Mouse (Mus musculus): ENCODE measurements around the gene Mcm10. TPM values are rescaled to one million over a fixed set of nuclear protein-coding genes. Genes with fewer than 3 reads are reported as not detected.
"Not testable (repeated sequence)": the region's sequence is repeated elsewhere in the genome, so short reads cannot be mapped to it uniquely, and the experiment has no call there.

Mcm10 gene
- polyA plus RNA-seq, 1 experiment from 2014 or later: 34.0 TPM

GRCm38 (mm10) chr2:4954216-4954760 lies 58.3 kb downstream of the Mcm10 start:
- no peaks in the 10 kb centered on the region for H3K36me3 ChIP-seq (ENCODE audit: control insufficient read depth, insufficient read depth, low read length)
- no peaks in the 10 kb centered on the region for H3K4me1 ChIP-seq (ENCODE audit: control insufficient read depth, insufficient read depth, low read length)
- H3K4me2 ChIP-seq (replicated peaks; ENCODE audit: low read depth, low read length): no peak overlapping the region
- WGBS: 84% methylated on average over 6 of the region's 6 CpGs
- no peaks in the 10 kb centered on the region for H3K9me3 ChIP-seq (ENCODE audit: control insufficient read depth, low read depth, low read length)
- no peak overlapping the region for H3K27ac ChIP-seq (ENCODE audit: low read length)
- H3K4me3 ChIP-seq (ENCODE audit: low read depth, low read length): no peak overlapping the region
- no peaks in the 10 kb centered on the region for H3K27me3 ChIP-seq (ENCODE audit: control insufficient read depth, insufficient read depth, low read length)
- ATAC-seq (ENCODE audit: insufficient number of reproducible peaks, insufficient read depth, low FRiP score, low read depth): no peak
- H3K9ac ChIP-seq (replicated peaks; ENCODE audit: low read depth, low read length): no peak overlapping the region

GRCm38 (mm10) chr2:4950986-4951385 lies 61.6 kb downstream of the Mcm10 start:
- H3K36me3 ChIP-seq (ENCODE audit: control insufficient read depth, insufficient read depth, low read length): no peaks in the 10 kb centered on the region
- no peaks in the 10 kb centered on the region for H3K27me3 ChIP-seq (ENCODE audit: control insufficient read depth, insufficient read depth, low read length)
- H3K27ac ChIP-seq (ENCODE audit: low read length): no peak overlapping the region
- ATAC-seq (ENCODE audit: insufficient number of reproducible peaks, insufficient read depth, low FRiP score, low read depth): no peak
- H3K9me3 ChIP-seq (ENCODE audit: control insufficient read depth, low read depth, low read length): no peaks in the 10 kb centered on the region
- WGBS: 95% methylated on average over 2 of the region's 2 CpGs
- H3K4me2 ChIP-seq (replicated peaks; ENCODE audit: low read depth, low read length): no peak overlapping the region
- H3K4me1 ChIP-seq (ENCODE audit: control insufficient read depth, insufficient read depth, low read length): no peaks in the 10 kb centered on the region
- H3K4me3 ChIP-seq (ENCODE audit: low read depth, low read length): no peak overlapping the region
- no peak overlapping the region for H3K9ac ChIP-seq (replicated peaks; ENCODE audit: low read depth, low read length)

- not testable (repeated sequence) for H3K27ac ChIP-seq (ENCODE audit: low read length); H3K36me3 ChIP-seq (ENCODE audit: control insufficient read depth, insufficient read depth, low read length); H3K27me3 ChIP-seq (ENCODE audit: control insufficient read depth, insufficient read depth, low read length); H3K9ac ChIP-seq (replicated peaks; ENCODE audit: low read depth, low read length); H3K4me3 ChIP-seq (ENCODE audit: low read depth, low read length); H3K4me1 ChIP-seq (ENCODE audit: control insufficient read depth, insufficient read depth, low read length); H3K9me3 ChIP-seq (ENCODE audit: control insufficient read depth, low read depth, low read length); H3K4me2 ChIP-seq (replicated peaks; ENCODE audit: low read depth, low read length); ATAC-seq (ENCODE audit: insufficient number of reproducible peaks, insufficient read depth, low FRiP score, low read depth)
- WGBS: 70% methylated on average over 8 of the region's 8 CpGs
Observed at GRCm38 (mm10) chr2:4949691-4950090, 62.9 kb downstream of the Mcm10 start.

- peaks cover 6% of the 10 kb centered on the region; the same call in 1 of the 2 replicates for H3K36me3 ChIP-seq (ENCODE audit: control insufficient read depth, insufficient read depth, low read length)
- H3K9ac ChIP-seq (replicated peaks; ENCODE audit: low read depth, low read length): no peak overlapping the region
- H3K9me3 ChIP-seq (ENCODE audit: control insufficient read depth, low read depth, low read length): peaks cover 8% of the 10 kb centered on the region; the same call in 1 of the 2 replicates
- no peaks in the 10 kb centered on the region for H3K27me3 ChIP-seq (ENCODE audit: control insufficient read depth, insufficient read depth, low read length)
- no peak for ATAC-seq (ENCODE audit: insufficient number of reproducible peaks, insufficient read depth, low FRiP score, low read depth)
- 89% methylated on average over 11 of the region's 11 CpGs for WGBS
- H3K27ac ChIP-seq (ENCODE audit: low read length): no peak overlapping the region
- no peaks in the 10 kb centered on the region for H3K4me1 ChIP-seq (ENCODE audit: control insufficient read depth, insufficient read depth, low read length)
- H3K4me3 ChIP-seq (ENCODE audit: low read depth, low read length): no peak overlapping the region
- H3K4me2 ChIP-seq (replicated peaks; ENCODE audit: low read depth, low read length): no peak overlapping the region
Observed at GRCm38 (mm10) chr2:4940861-4941260, 71.7 kb downstream of the Mcm10 start.

Other genes starting within 250 kb of the Mcm10 start
- gene Sephs1, start 131.2 kb downstream of the Mcm10 start, polyA plus RNA-seq (2014; fragmentation: Nextera tagmentation; extraction: Ambion mirVana): 81.9 and 83.5 TPM in 2 replicates
- gene Phyh, start 93.8 kb downstream of the Mcm10 start, polyA plus RNA-seq (2014; fragmentation: Nextera tagmentation; extraction: Ambion mirVana): 59.0 and 64.2 TPM in 2 replicates
- not detected in 2 replicates for gene Ucma, start 36.7 kb downstream of the Mcm10 start, polyA plus RNA-seq (2014; fragmentation: Nextera tagmentation; extraction: Ambion mirVana)
- gene Optn, start 51.3 kb upstream of the Mcm10 start, polyA plus RNA-seq (2014; fragmentation: Nextera tagmentation; extraction: Ambion mirVana): 6.5 and 7.1 TPM in 2 replicates
- gene Ccdc3, start 125.0 kb upstream of the Mcm10 start, polyA plus RNA-seq (2014; fragmentation: Nextera tagmentation; extraction: Ambion mirVana): 22.7 and 28.9 TPM in 2 replicates

Data from stomach, embryonic 14.5 days (tissue).